Mouse (Mus musculus) liver, postnatal 0 days (tissue): ENCODE measurements around the gene Gm17324. TPM values are rescaled to one million over a fixed set of nuclear protein-coding genes. Genes with fewer than 3 reads are reported as not detected.

ENCODE experiments used
- ATAC-seq: fragments of 200-750 bp; cut with Nextera tagmentation; 2 replicates; pipeline ENCODE4 v1.8.0; 2017; ENCODE audit warnings: mild to moderate bottlenecking, moderate library complexity
- DNase-seq: peaks from one replicate; pipeline ENCODE4 v3.0.0-alpha.2; 2016
- H3K27ac ChIP-seq: fragments of 300-500 bp; sonication (generic); 2 replicates; pipeline ENCODE4 v1.5.1; 2014; ENCODE audit warnings: antibody characterized with exemption, moderate library complexity, mild to moderate bottlenecking, low read depth
- H3K27me3 ChIP-seq: fragments of 300-500 bp; sonication (generic); 2 replicates; pipeline ENCODE4 v1.6.1; 2014; ENCODE audit warnings: low read length, control low read depth, mixed read lengths; ENCODE audit not compliant: insufficient read depth
- H3K36me3 ChIP-seq: fragments of 300-500 bp; sonication (generic); replicated peaks from 2 replicates; pipeline ENCODE4 v1.6.1; 2014; ENCODE audit warnings: mild to moderate bottlenecking, control low read depth, low read length, moderate library complexity, mixed read lengths; ENCODE audit not compliant: insufficient read depth
- H3K4me1 ChIP-seq: fragments of 300-500 bp; sonication (generic); 2 replicates; pipeline ENCODE4 v1.6.1; 2014; ENCODE audit warnings: antibody characterized with exemption, mild to moderate bottlenecking, control low read depth; ENCODE audit not compliant: insufficient read depth
- H3K4me2 ChIP-seq: fragments of 300-500 bp; sonication (generic); 2 replicates; pipeline ENCODE4 v1.6.1; 2014; ENCODE audit warnings: low read depth, mild to moderate bottlenecking, low read length, moderate library complexity, mixed read lengths
- H3K4me3 ChIP-seq: fragments of 300-500 bp; sonication (generic); 2 replicates; pipeline ENCODE4 v1.5.1; 2014; ENCODE audit warnings: low read depth, low read length
- H3K9ac ChIP-seq: fragments of 300-500 bp; sonication (generic); replicated peaks from 2 replicates; pipeline ENCODE4 v1.6.1; 2014; ENCODE audit warnings: mild to moderate bottlenecking, moderate library complexity
- H3K9me3 ChIP-seq: fragments of 300-500 bp; sonication (generic); 2 replicates; pipeline ENCODE4 v1.6.1; 2016; ENCODE audit warnings: mild to moderate bottlenecking, control low read depth, low read length, mixed read lengths
- CTCF ChIP-seq: sonication (generic); IDR thresholded peaks from 2 replicates; pipeline ENCODE4 v1.5.1; 2016; ENCODE audit warnings: antibody characterized with exemption, low read depth
- EP300 ChIP-seq: IDR thresholded peaks from 2 replicates; pipeline ENCODE4 v1.6.1; 2016; ENCODE audit warnings: antibody characterized with exemption, low read depth, mild to moderate bottlenecking
- WGBS: fragments of 180-500 bp; shearing (Covaris S2); extraction: QIAGEN DNeasy Blood & Tissue Kit; methylation state at CpG from one replicate; pipeline ENCODE4 v1.1.7; 2014; ENCODE audit not compliant: insufficient replicate concordance; 5-methylcytosine and 5-hydroxymethylcytosine counted together
- polyA plus RNA-seq: library from polyadenylated mRNA; unstranded; fragments of >200 nt; fragmentation: Nextera tagmentation; extraction: Ambion mirVana; gene quantifications from 2 replicates; pipeline ENCODE4 v1.2.1, GENCODE M21; 2015

Gm17324 gene
- polyA plus RNA-seq, 1 experiment from 2014 or later = 0.75 TPM

GRCm38 (mm10) chr9:78442579-78443392 lies 5.8 kb downstream of the Gm17324 start, which contains the start of gene Cgas:
Gene Cgas (minus strand): TSS chr9:78443237.
- Histone ChIP-seq H3K27me3 (peaks cover 46% of the 10 kb centered on the region), H3K27ac (peak within 1 kb of the TSS; percentile 29; the same call in 1 of the 2 replicates)

GRCm38 (mm10) chr9:78442237-78442578 lies 6.4 kb downstream of the Gm17324 start:
- Histone ChIP-seq H3K4me2 (peak overlapping the region; percentile 84), H3K9ac (peak overlapping the region; percentile 42), H3K27ac (peak overlapping the region; percentile 19; the same call in 1 of the 2 replicates), H3K9me3 (no peaks in the 10 kb centered on the region), H3K4me3 (peak overlapping the region; percentile 50), H3K4me1 (peaks cover 14% of the 10 kb centered on the region), H3K36me3 (no peaks in the 10 kb centered on the region), H3K27me3 (peaks cover 46% of the 10 kb centered on the region)
- 4% methylated on average over 9 of the region's 9 CpGs for WGBS
- DNase-seq (no peak), ATAC-seq (peak; percentile 30; the same call in 1 of the 2 replicates)
- TF ChIP-seq CTCF = no peak
- no peak for TF ChIP-seq EP300

More at GRCm38 (mm10) chr9:78442579-78443392, 5.8 kb downstream of the Gm17324 start, which contains the start of gene Cgas:
- DNase-seq (peak; percentile 70), ATAC-seq (peak; percentile 66)
- peak within 1 kb of the TSS; percentile 50 for H3K4me3 ChIP-seq
- H3K9ac ChIP-seq = peak within 1 kb of the TSS; percentile 42
- H3K9me3 ChIP-seq = no peaks in the 10 kb centered on the region
- under 1% methylated on average over 81 of the region's 81 CpGs for WGBS
- H3K4me1 ChIP-seq = peaks cover 14% of the 10 kb centered on the region
- TF ChIP-seq EP300 = no peak
- no peak for TF ChIP-seq CTCF
- peak within 1 kb of the TSS; percentile 84 for H3K4me2 ChIP-seq
- no peaks in the 10 kb centered on the region for H3K36me3 ChIP-seq

GRCm38 (mm10) chr9:78439426-78439825 lies 9.2 kb downstream of the Gm17324 start:
- Histone ChIP-seq H3K36me3 (no peaks in the 10 kb centered on the region), H3K4me3 (no peak overlapping the region), H3K9me3 (no peaks in the 10 kb centered on the region), H3K27me3 (peaks cover 35% of the 10 kb centered on the region), H3K9ac (no peak overlapping the region), H3K4me1 (peaks cover 14% of the 10 kb centered on the region), H3K4me2 (no peak overlapping the region), H3K27ac (no peak overlapping the region)
- DNase-seq = no peak
- 63% methylated on average over 5 of the region's 5 CpGs for WGBS
- no peak for ATAC-seq
- TF ChIP-seq EP300 (no peak), CTCF (0 out of 2 replicates have a peak, but pooled peaks have one; percentile 11)

GRCm38 (mm10) chr9:78432471-78432870 lies 16.1 kb downstream of the Gm17324 start:
- Histone ChIP-seq H3K4me2 (no peak overlapping the region), H3K4me3 (no peak overlapping the region), H3K4me1 (peaks cover 7% of the 10 kb centered on the region), H3K27me3 (no peaks in the 10 kb centered on the region), H3K9me3 (no peaks in the 10 kb centered on the region), H3K9ac (no peak overlapping the region), H3K36me3 (no peaks in the 10 kb centered on the region; the same call in 1 of the 2 replicates), H3K27ac (no peak overlapping the region)
- TF ChIP-seq CTCF (peak; percentile 28), EP300 (no peak)
- ATAC-seq (no peak), DNase-seq (no peak)
- 87% methylated on average over 5 of the region's 5 CpGs for WGBS

- Histone ChIP-seq H3K9ac (no peak overlapping the region), H3K9me3 (no peaks in the 10 kb centered on the region), H3K36me3 (no peaks in the 10 kb centered on the region; the same call in 1 of the 2 replicates), H3K27ac (no peak overlapping the region), H3K4me3 (no peak overlapping the region), H3K4me1 (peaks cover 7% of the 10 kb centered on the region), H3K4me2 (no peak overlapping the region), H3K27me3 (no peaks in the 10 kb centered on the region)
- DNase-seq = peak; percentile 49
- ATAC-seq = no peak
- 54% methylated on average over 6 of the region's 6 CpGs for WGBS
- TF ChIP-seq EP300 (no peak), CTCF (no peak)
Observed at GRCm38 (mm10) chr9:78430486-78430885, 18.1 kb downstream of the Gm17324 start.

GRCm38 (mm10) chr9:78429551-78429950 lies 19.0 kb downstream of the Gm17324 start:
- TF ChIP-seq CTCF (no peak), EP300 (no peak)
- no peaks in the 10 kb centered on the region; the same call in 1 of the 2 replicates for H3K36me3 ChIP-seq
- H3K9ac ChIP-seq = no peak overlapping the region
- ATAC-seq = no peak
- H3K27me3 ChIP-seq = no peaks in the 10 kb centered on the region
- no peaks in the 10 kb centered on the region for H3K9me3 ChIP-seq
- no peak overlapping the region for H3K4me3 ChIP-seq
- 55% methylated on average over 2 of the region's 2 CpGs for WGBS
- H3K4me2 ChIP-seq = no peak overlapping the region
- H3K4me1 ChIP-seq = peaks cover 7% of the 10 kb centered on the region
- no peak for DNase-seq
- no peak overlapping the region for H3K27ac ChIP-seq
